Mouse (Mus musculus) adrenal gland, postnatal 4 days (tissue): Measurements from ENCODE around the gene Diexf. TPM values are rescaled to one million over a fixed set of nuclear protein-coding genes. Genes with fewer than 3 reads are reported as not detected.

ENCODE experiments used
- DNase-seq, 2 experiments: peaks; one replicate each; pipeline ENCODE4 v3.0.0; 2021 to 2022; ENCODE audit warnings: low spot score in 2 of 2, mixed read lengths in 2 of 2
- total RNA-seq, 2 experiments: library from RNA; stranded (reverse); gene quantifications; 2 replicates each; pipeline ENCODE4 v1.2.3; 2021

Diexf gene
- total RNA-seq, 2 experiments from 2014 or later, result 18.1 to 19.9 TPM

DNA sequence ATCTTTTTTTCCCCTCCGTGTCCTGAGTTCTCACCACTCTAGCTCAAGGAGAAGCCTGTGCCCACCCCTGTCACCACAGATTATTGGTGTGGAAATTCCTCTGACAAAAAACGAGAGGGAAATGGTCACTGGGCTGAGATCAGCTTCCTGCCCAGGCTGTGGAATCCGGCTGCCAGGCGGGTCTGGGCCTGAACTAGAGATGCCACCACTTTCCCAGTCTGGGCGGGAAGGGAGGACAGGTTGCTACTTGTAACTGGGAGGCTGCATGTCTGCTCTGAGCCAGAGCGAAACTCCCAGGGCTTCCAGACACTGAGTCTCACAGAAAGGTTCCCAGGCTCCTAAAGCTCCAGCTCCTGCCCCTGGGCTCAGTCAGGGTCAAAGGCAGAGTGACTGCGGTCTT, 11.0 kb upstream of the Diexf start:
- DNase-seq, result no peak

DNA sequence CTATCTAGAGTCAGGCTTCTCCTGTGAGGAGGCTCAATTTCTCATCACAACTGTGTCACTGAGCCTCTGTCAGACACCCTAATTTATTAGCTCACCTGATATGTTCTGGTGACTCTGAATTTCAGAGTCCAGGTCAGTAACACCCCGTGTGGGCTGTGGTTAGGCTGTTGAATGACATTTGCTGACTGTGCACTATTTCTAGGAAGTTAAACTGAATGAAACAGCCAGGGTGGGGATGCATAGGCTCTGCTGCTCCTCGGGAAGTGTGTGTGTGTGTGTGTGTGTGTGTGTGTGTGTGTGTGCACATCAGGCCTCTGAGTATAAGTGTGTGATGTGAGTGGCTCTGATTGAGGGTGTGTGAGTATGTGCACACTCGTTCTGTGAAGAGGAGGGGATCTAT, 8.6 kb upstream of the Diexf start:
- no peak for DNase-seq

DNA sequence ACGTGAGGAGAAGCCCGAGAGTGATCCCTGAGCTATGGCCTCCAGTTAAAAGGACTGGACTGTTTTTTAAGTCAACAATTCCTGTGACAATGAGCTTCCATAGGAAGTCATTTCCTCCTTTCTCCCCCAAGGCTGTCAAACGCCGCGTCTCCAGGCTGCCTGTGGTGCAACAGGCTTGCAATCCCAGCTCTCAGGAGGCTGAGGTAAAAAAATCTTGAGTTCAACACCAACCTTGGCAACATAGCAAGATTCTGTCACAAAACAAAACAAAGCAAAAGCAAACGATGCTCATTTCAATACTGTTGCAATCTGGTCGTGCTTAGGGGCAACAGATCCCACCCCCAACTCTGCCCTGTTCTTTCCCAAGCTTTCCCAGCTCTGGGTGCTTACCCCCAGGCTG, 8.0 kb upstream of the Diexf start:
- no peak for DNase-seq

DNA sequence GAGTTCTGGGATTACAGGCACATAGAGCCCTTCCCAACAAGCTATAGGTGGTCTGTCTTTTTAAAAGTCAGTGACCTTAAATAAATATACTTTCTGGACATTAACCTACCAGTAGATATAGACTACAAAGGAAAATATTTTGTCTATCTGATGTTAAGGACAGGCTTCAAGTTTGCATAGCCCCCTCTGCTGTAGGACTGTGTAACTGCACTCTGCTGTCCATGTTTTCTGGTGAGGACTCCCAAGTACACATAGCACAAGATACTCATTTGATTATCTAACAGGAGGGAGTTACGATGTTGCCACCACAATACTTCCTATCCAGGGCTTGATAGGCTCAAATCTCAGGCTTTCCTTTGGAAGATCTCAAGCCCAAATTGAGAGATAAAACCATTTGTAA, 3.7 kb upstream of the Diexf start:
- DNase-seq, result no peak

DNA sequence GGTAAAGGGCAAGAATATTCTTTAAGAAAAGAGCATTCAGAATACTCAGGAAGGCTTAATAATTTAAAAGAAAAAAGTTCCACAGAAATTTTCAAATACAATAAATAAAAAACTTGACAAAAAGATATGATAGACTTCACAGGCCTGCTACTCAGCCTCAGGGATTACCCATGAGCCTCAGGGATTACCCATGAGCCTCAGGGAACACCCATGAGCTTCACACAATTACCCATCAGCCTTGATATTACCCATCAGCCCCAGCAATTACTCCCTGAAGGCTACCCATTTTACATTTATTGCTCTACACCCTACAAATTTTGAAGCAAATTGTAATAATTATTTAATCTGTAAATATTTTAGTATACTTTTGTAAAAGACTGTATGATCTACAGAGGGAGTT, 2.3 kb upstream of the Diexf start:
- no peak for DNase-seq

DNA sequence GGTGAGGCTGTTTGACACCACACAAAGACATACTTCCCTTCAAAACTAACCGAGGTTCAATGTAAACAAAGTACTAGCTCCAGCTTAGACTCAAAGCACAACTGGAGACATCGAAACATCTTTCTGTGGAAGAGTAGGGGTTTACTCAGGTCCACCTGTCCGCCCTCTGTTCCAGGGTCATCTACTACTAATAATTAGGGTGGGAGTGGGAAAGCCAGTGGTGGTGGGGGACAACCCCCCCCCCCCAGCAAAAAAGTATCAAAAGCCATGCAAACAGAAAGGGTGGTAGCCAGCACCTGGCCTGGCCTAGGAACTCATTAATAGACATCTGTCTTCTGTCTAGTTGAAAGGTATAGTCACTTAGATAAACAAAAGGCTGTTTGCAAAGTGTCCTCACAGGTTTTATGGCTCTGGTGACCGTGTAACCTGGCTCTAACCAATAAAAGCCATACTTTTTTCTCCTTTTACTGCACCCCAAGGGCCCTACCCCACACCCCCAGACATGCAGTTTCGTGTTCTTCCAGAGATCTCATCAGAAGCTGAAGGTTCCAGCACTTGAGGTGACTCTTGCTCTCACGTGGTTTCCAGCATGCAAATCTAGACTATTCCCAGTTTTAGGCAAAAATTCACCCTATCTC, 1.4 kb upstream of the Diexf start:
- DNase-seq, result no peak

DNA sequence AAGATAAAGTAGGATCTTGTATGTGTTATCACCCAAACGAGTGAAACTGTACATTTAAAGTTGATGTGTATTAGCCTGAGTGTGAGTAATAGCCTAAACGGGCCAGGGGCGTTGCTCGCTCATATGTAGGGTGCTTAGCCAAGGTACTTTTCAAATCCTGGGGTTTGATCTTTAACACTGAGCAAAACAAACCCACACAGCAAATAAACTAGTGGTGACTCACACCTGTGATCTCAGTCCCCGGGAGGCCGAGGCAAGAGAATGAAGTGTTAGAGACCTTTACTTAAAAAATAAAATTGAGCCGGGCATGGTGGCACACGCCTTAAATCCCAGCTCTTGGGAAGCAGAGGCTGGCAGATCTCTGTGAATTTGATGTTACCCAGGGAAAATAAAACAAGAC, 767 bp upstream of the Diexf start:
- no peak for DNase-seq

DNA sequence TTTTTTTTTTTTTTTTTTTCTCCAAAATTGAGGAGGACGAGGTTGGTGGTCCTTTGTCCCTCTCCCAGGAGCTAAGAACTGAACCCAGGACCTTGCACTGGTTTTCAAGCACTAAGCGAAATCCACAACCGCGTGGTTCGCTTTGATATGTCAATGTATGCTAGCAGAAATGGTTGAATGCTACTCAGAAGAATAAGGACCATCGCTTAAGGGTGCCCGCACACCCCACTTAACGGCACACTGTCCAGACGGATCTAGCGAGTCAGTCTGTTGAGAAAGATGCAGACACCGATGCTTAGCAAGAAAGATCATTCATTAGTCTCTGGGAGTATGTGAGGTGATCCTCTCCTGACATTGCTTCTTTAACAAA, 369 bp upstream of the Diexf start:
- DNase-seq, result no peak

DNA sequence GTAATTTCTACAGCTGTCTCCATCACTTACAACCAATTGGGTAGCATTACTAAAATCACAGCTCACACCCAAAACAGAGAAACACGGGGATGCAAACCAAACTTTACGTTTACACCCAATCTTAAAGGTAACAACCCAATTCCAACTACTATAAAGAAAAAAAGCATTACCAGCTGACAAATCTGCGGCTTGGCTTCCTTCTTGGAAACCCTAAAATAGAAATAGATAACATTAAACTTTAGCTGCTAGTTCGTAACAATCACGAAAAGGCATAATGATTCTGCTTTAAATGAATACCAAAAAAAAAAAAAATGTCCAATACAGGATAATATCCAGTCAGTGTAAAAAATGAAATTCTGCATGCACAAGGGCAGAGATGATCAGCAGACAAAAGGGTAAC, 751 bp downstream of the Diexf start:
- no peak for DNase-seq

DNA sequence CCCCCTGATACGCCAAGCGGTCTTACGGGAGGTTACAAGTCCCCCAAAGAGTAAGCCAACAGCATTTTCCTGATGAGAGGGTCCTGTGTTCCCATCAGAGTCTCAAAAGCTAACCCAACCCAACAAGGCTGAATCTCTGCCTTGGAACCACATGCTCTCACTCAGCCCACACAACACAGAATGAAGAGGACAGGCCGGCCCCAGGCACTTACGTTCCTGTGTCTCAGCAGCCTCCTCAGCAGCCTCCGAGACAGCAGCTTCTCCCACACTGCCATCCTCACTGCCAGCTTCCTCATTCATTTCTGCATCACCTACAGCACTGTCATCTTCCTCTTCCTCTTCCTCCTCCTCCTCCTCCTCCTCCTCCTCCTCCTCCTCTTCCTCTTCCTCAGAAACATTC, 2.0 kb downstream of the Diexf start:
- DNase-seq, result no peak

DNA sequence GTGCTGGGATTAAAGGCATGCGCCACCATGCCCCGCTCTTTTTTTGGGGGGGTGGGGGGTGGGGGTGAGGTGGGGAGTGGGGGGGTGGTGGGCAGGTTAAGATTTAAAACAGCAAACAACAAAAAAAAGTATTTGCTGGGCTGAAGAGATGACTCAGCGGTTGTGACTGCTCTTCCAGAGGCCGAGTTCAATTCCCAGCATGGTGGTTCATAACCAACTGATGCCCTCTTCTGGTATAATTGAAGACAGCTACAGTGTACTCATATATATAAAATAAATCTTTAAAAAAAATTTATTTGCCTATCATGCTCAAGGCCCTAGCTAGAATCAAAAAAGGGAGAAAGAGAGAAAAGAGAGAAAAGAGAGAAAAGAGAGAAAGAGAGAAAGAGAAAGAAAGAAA, 4.2 kb downstream of the Diexf start:
- no peak for DNase-seq

DNA sequence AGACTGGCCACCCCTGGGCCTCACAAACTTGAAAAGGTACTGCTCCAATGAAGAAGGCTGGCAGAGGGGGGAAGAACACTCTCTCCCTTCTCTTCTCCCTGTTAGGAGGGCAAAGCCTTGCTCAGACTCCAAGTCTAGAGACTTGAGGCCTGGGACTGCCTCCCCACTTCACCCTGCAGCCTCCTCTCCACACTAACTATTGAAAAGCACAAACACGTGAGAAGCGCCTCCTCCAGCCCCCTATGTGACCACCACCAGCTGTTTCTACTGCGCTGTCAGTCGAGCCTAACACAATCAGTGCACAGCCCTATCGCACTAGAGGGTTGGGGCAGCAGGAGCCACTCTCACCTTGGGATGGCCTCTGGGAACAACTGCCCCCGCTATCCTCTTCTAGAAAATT, 6.8 kb downstream of the Diexf start:
- DNase-seq, result no peak

DNA sequence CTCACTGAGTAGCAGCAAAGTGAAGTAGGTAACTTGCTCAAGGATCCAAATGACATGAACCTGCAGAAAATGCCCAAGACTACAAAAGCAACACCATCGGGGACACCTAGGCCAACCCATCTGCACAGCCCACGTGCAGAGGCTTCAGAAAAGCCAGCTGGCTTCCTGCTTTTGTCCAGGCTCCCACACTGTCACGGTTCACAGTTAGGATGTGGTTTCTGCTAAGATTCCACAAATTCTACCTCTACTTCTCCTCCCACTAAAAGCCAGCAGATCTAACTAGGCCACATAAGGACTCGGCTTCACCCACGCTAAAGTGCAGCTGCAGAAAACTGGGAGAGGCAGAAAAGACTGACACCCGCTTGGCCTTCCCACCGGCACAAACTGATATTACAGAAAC, 7.3 kb downstream of the Diexf start:
- DNase-seq, result no peak

DNA sequence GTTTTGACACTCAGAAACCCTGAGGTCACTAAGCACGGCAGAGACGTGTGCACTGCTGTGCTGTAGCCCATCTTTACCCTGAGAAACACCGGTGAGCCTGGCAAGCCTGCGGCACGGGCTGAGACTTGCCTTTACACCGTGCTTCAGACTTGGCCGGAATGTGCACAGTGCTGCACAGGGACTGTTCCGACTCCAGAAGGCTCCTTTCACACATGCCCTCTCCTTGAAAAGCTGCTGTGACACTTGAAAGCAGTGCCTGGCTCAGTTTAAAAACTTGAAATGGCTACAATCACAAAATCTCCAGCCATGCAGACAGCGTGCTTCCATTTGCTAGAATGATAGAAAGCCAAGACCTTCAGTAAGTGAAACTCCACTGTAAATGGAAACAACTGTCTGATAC, 18.0 kb downstream of the Diexf start:
- no peak for DNase-seq

DNA sequence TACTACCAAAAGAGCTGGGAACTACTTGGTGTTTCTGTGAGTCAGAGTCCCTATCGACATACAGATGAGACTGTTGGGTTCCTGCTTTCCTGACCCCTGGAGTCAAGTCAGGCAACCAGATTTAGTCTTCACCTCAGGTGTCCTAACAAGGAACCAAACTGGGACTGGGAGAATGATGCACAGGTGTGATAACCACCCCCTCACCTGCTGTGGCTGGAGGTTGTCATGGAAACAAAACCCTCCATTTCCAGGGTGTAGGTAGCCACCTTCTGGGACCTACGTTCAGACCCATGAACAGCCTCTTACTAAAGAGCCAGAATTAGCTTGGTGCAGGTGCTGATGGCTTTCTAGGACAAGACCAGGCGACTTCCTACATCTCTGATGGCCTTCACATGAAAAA, 27.1 kb downstream of the Diexf start:
- DNase-seq, result no peak

DNA sequence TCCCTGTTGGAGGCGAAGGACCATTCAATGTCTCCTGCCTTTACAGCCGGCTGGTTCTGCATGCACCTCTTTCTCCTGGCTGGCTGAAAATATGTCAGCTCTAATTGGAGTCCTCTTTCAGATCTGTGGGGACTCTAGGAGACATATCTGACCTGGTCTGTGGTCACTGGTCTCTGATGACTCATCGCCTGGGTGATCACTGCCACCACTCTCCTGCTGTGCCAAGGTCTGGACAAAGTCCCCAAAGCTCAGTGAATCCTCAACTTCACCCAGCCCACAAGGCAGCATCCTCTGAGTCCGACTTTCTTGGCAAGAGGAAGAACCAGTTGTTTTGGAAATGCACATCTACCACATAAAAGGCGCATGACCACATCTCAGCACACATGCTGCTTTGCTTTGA, 27.5 kb downstream of the Diexf start:
- no peak for DNase-seq

DNA sequence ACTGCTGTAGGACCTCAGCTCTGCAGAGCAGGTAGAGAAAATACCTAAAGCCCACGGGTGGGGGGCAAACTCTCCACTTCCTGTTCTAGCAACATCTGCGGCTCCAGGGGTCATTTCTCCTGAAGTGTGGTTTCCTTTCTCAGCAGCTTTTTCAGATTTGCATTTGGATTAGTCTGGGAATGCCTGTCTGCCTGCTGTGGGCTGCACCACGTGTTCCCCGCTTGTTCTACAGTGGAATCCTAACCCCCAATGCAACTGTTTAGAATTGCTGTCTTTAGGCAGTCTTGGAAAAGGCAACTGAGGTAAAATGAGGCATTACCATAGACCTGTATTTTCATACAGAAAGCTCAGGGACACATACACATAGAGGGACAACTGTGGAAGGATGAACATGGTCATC, 28.0 kb downstream of the Diexf start:
- DNase-seq, result no peak

DNA sequence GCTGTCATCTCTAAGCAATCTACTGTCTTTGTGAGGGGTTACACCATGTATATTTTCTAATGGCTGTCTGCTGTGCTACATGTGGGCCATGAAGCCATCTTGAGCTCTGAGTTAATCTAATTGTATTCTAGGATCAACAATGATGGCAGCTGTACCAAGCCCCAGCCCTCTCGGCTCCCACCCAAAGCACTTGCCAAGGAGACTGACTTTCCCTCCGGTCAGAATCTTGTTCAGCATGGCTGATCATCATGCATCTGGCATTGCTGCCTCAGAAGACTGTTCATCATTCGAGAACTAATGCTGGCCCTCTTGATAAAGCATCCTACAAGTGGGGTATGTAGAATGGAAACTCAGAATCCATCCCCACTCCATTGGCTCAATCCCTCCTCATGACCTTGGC, 31.1 kb downstream of the Diexf start:
- no peak for DNase-seq

DNA sequence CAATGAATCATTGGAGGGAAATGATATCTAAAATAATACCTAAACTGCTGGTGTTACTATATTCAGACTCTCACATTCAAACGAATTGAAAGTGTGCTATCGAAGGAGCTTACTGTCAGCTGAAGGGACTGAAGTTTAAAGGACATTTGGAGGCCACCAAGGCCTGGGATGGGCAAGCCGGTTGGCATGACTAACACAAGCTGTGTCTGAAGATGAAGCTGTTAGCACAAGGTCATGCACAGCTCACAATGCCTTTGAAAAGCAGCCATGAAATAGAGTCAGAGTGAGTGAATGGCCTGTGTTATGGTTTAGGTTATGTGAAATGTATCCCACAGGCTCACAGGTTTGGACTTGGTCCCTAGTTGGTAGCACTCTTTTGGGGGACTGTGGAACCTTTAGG, 36.5 kb downstream of the Diexf start:
- DNase-seq, result no peak

DNA sequence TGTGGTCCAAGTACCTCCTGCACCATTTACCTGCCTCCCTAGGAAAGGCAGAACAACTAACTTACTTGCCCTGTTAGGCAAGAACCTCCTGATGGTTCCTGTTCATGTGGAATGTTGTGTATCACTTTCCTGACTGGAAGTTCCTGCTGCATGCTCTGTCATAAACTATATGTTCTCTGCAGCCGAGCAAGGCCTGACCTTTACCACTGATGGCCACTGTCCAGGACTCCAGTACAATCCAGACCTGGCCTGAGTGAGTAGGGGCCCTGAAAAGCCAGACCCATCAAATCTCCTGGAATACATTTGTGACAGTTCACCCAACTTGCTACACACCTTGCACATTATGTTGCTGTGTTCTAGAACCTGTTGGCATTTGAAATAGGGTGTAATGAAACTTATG, 37.3 kb downstream of the Diexf start:
- no peak for DNase-seq

DNA sequence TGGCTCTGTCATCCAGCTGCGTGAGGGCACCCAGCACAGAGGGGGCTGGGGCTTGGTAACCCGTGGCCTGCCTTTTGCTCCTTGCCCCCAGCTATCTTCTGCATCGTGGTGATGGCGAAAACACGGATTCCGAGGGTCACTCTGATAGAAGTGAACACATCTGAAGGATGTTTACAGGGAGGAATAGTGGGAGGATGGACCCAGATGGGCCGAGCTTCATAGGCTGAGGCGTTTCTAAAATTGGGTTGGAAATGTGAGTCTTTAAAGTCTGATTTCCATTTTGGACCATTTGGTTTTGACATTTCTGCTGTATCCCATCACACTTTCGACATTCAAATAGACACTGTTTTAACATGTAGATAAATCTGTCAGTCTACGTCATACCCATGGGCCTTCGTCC, 39.2 kb downstream of the Diexf start:
- no peak for DNase-seq

DNA sequence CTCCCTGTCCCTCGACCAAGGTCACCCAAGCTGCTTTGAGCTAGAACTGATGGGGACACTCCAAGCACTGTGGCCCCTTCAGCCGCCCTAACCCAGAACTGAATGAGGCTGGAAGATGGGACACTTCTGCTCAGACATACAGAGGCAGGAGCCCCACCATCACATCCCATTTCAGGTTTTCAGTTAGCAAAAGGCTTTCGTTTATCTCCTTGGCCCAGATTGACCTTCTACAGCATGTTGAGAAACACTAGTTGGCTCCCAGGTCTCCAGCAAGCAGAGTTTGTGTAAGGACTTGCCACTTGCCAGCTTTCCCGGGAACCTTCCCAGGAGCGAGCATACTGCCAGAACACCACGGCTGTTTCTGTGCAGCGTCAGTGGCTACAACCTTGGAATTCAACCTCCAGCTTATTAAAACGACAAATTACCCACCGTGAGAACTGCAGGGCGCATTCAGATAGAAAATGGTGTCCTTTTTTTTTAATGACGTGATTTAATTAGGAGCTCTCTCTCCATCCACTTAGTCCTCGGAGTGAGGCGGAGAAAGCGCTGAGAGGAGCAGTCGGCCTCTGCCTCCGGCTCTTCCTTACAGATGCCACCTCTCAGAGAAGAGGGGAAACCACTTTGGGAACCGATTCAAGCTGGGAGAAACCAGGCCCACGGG, 39.7 kb downstream of the Diexf start:
- no peak for DNase-seq

DNA sequence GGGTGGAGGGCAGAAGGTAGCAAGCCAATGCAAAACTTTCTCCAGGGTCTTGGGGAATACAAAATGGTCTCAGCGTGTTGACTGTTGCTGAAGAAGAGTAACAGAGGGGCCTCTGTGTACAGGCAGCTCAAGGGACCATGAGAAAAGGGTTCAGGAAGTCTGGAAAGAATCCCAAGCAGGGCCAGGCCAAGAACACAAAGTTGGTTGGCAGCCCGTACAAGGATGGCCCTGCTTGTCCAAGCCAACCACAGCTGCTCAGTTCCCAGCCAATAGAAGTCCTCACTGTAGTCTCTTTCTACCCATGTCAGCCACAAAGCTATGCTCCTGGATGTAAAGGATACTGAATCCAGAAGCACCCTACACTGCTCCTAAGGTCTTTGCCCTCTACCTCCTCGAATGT, 40.4 kb downstream of the Diexf start:
- DNase-seq, result no peak

DNA sequence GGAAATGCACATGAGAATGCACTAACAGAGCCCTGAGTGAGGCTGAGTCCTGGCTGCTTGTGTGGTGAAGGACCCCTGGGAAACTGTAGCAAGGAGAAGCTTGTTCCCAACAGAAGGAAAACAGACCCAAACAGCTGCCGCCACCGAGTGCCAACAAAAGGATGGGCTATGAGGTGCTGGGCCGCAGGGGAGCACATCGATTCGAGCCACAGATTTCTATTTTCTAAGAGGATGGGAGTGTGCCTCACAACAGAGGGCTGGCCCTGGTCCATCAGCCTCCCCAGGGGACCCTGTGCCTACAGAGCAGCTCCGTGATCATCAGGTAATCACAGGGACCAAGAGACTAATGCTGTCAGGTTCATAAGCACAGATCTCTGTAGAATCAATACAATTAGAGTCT, 40.9 kb downstream of the Diexf start:
- no peak for DNase-seq
